Mouse (Mus musculus) A20 (cell line): ENCODE measurements around the gene Speg.

Experiments
- DNase-seq: peaks from one replicate; pipeline ENCODE4 v3.0.0-alpha.2; 2011; ENCODE audit warnings: low read depth, low spot score

Speg gene

GRCm38 (mm10) chr1:75393846-75394245 is 18.7 kb downstream of the Speg start:
- DNase-seq = no peak

DNA sequence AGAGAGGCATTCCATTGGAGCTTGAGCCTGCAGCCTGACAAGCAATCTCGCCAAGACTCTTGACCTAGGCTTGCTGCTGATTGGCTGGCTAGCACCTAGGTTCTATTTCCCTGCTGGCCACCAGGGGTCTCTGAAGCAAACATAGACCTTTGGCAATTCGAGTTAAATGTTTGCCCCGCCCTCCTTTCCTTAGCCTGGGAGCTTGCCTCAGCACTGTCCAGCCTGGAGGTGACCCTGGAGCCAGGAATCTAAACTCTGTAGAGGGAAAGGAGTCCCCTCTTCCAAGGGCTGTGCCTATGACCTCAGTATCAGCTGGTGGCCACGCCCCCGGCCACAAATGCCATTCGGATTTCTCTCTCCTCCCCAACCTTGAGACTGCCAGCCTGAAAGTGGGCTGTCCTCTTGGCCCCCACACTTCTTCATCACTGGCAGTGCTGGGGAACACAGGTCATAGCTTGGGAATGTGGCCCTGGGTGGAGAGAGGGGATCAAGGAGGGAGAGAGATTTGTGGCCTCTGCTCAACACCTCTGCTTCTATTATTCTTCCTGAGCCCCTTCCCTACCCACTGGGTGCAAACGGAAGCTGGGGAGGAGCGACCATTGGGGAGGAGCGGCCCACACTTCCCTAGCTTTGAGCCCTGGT is 23.8 kb downstream of the Speg start:
- peak; percentile 66 for DNase-seq

DNA sequence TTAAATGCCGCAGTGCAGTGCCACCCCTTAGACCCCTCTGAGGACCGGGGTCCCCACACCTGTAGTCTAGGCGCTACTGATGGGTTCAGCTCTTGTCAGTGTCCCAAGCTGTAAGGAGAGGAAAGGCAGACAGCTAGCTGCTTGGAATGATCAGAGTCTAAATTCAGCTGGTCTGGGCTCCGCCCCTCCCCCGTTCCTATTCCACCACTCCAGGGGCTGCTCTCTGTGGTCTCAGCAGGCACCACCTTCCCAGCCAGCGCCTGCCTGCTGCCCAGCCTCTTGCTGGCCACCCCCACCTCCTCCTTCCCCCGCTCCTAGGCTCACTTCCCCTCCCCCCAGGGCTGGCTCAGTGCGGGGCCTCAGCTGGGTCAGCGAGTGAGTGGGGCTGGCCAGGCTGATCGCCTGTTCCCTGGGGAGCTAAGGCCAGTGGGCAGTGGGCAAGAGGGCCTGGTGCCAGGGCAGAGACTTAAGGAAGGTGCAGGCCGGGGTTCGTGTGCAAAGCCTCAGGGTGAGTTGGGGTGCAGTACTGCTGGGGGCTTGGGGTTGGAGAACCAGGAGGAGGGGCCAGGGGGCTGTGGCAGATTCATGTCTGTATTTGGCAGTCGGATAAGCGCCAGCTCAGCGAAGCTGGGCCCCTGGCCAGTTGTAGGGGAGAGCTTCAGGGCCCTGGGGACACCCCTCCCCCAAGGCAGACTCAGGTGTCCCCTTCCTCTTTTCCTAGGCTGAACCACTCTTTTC is 24.8 kb downstream of the Speg start:
- DNase-seq = no peak

GRCm38 (mm10) chr1:75400493-75401115 is 25.5 kb downstream of the Speg start:
- no peak for DNase-seq

- no peak for DNase-seq
These were observed 30.4 kb downstream of the Speg start for GRCm38 (mm10) chr1:75405547-75405946.

- no peak for DNase-seq
These were observed 31.1 kb downstream of the Speg start for GRCm38 (mm10) chr1:75406173-75406572.

GRCm38 (mm10) chr1:75407056-75407455 is 32.0 kb downstream of the Speg start:
- no peak for DNase-seq

GRCm38 (mm10) chr1:75408210-75408609 is 33.1 kb downstream of the Speg start:
- DNase-seq = no peak

- no peak for DNase-seq
These were observed 34.9 kb downstream of the Speg start for GRCm38 (mm10) chr1:75409950-75410349.

DNA sequence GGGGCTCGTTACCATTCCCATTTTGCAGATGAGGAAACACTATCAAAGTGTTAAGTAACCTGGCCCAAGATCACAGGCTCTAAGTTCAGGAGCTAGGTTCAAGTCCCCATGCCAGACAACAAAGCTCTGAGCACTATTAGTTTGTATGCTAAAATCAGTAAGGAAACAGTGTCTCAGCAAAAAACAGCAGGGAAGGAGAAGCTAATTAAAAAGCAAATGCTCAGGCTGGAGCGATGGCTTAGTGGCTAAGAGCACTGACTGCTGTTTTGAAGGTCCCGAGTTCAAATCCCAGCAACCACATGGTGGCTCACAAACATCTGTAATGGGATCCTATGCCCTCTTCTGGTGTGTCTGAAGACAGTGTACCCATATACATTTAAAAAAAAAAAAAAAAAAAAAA is 37.1 kb downstream of the Speg start:
- no peak for DNase-seq

DNA sequence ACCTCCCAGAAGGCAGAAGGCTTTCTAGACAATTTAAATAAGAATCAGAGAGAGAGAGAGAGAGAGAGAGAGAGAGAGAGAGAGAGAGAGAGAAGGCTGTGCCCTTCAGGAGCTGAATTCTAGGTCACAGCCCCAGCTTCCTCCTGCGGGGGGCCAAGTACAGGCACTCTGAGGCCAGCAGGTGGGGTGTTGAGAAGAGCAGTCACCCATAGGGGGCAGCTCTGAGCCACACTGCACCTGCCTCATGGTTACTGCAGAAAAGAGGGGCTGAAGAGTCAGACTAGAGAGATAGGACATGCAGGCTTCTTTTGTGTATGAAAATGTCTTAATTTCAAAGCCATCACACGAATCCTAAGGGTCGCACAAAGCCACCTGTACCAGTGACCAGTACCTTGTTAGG is 38.7 kb downstream of the Speg start:
- DNase-seq = peak; percentile 75

DNA sequence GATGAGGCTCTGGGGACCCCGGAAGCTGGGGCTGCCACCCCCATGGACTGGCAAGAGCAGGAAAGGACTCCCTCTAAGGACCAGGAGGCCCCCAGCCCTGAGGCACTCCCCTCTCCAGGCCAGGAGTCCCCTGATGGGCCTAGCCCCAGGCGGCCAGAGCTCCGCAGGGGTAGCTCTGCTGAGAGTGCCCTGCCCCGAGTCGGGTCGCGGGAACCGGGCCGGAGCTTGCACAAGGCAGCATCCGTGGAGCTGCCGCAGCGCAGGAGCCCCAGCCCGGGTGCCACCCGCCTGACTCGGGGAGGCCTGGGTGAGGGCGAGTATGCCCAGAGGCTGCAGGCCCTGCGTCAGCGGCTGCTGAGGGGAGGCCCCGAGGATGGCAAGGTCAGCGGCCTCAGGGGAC is 46.7 kb downstream of the Speg start:
- DNase-seq = no peak

GRCm38 (mm10) chr1:75422216-75422822 is 47.2 kb downstream of the Speg start:
- no peak for DNase-seq

GRCm38 (mm10) chr1:75422823-75423471 is 47.9 kb downstream of the Speg start:
- no peak for DNase-seq

GRCm38 (mm10) chr1:75423780-75424390 is 48.8 kb downstream of the Speg start:
- DNase-seq = no peak

GRCm38 (mm10) chr1:75425796-75426471 is 50.8 kb downstream of the Speg start:
- DNase-seq = peak; percentile 40

DNA sequence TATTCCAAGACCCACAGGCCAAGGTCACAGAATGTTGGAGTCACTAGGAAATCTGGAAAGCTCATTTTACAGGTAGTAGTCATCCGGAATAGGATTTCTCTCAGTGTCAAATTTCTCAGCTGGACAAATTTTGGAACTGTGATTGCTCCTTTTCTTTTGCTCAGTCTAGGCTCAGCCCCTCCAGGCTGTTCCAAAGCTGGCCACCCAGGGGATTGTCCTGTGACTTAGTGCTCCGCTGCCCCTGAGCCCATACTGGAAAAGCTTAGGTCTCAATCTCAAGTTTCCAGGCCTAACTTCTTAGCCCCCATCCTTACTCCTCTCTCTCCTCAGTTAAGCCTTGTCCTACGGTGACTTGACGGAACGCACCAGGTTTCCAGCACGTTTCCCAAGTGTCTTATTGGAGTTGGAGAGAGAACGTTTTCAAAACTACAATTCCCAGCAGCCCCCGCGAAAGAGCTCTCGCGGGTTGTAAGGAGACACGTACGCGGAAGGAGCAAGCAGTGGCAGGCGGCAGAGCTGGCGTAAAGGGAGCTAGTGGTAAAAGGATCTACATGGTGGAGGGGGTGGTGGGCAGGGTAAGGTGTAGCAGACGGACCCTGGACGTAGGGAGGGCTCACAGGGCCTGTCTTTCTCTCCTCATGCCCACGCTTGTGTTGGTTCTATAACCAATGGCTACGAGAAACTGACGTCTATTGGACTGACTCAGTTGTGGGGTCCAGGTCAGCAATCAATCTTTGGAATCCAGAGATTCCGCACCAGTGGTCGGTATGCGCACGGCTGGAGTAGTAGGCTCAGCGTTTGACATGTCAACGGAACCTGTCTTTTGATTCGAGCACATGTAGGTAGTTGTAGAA is 60.6 kb downstream of the Speg start, which contains the start of gene Gmppa:
Gmppa (plus strand) TSS at position 456 of the 854 bp plus-strand sequence.
- DNase-seq = peak; percentile 87

DNA sequence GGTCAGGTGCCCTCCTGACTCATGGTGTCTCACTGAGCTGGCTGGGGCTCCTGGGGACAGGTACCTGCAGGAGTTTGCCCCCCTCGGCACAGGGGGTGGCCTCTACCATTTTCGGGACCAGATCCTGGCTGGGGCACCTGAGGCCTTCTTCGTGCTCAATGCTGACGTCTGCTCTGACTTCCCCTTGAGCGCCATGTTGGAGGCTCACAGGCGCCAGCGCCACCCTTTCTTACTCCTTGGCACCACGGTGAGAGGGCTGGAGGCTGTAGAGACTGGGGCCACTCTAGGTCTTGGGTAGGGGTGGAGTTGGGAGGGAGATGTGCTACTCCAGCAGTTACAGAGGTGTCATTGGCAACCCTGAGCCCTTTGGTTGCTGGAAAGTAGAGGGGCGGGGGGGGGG is 63.7 kb downstream of the Speg start:
- no peak for DNase-seq

DNA sequence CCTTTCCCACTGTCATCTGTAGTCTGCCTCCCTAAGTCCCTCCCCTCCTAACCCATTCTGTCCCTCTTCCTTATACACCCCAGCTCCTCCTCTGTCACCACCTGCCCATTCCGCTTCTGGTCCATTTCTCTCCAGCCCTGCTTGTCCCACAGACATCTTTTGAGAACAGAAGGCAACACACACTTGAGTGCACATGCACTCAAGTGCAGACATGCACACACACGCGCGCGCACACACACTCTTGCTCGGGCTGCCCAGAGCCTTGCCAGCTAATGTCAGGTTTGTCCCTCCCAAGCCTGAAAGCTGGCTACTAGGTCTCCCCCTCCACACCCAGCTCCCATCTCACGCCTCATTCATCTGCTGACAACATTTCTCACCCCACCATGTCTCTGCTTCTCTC is 65.6 kb downstream of the Speg start:
- no peak for DNase-seq

DNA sequence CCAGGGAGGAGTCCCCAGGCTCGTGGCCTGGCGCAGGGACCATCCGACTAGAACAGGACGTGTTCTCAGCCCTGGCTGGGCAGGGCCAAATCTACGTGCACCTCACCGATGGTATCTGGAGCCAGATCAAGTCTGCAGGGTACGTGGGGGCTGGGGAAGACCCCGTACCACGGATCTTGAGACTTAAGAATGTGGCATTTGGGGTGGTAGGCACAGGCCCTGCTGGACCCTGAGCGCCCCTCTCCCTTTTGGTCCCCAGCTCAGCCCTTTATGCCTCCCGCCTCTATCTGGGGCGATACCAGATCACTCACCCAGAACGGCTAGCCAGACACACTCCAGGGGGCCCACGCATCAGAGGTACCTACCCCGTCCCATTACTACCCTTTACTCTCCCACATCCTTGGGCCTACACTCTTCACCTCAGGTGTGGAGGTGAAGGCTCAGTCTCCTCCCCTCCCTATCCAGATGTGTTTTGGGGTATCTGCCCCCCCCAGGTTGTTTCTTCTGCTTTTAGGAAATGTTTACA is 66.4 kb downstream of the Speg start:
- DNase-seq = no peak
